Mouse (Mus musculus) brain, embryonic 14.5 days (tissue): ENCODE results near the gene Art5.

Experiments used
- CTCF ChIP-seq: fragments of 200-500 bp; IDR thresholded peaks from 2 replicates; pipeline ENCODE4 v1.5.1; 2012; ENCODE audit warnings: inconsistent platforms, mild to moderate bottlenecking, moderate library complexity, borderline replicate concordance; ENCODE audit not compliant: insufficient read depth, insufficient read length; ENCODE audit errors: extremely low read depth
- POLR2A ChIP-seq: fragments of 200-500 bp; IDR thresholded peaks from 2 replicates; pipeline ENCODE4 v1.6.1; 2012; ENCODE audit warnings: mild to moderate bottlenecking, inconsistent platforms, borderline replicate concordance; ENCODE audit not compliant: poor library complexity, insufficient read depth, insufficient read length, severe bottlenecking; ENCODE audit errors: extremely low read depth

DNA sequence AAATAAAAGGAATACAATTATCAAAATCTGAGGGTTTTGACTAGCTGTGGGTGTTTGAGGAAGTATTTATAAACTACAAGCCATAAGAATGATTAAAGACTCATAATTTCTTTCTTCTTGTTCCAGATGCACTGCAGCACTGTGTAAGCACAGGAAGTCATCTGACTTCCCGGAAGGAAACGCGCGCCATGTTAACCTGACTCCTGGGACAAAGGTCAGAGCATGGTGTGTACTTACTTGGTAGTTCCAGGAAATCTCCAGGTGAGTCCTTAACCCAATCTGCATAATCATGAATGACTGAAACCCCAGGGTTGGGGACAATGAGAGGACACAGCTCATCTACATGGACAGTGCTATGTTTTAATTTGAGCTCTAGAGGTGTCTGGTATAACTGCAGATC, 23.1 kb upstream of the Art5 start:
- TF ChIP-seq POLR2A, result no peak
- no peak for TF ChIP-seq CTCF
